In genomic region chr12:112797672-112798331, GRCm38 (mm10) we compare ENCODE assay signal across 9 mouse cellular contexts. TPM values are rescaled to one million over a fixed set of nuclear protein-coding genes. Genes with fewer than 3 reads are reported as not detected.
DNase-seq lines count a peak whose midpoint lies in the region; ATAC-seq and TF ChIP-seq lines count a peak whose summit lies in the region.
"Had no signal": no experiment of that assay in that cellular context is flagged by ENCODE, and none has a peak within 500 bp of the region (broad histone marks: within the 10 kb centered on the region; RNA-seq: fewer than 3 reads in every experiment).

No protein-coding gene starts in this region.

- H3K36me3 ChIP-seq in intestine, embryonic 15.5 days: no peaks in the 10 kb centered on the region

- no peak overlapping the region for H3K4me3 ChIP-seq in intestine, embryonic 15.5 days (replicated peaks)
- no peak overlapping the region for H3K4me3 ChIP-seq in olfactory bulb, adult 2 months (ENCODE audit: insufficient read depth, low read depth, low read length)

- H3K4me2 ChIP-seq in intestine, embryonic 15.5 days (replicated peaks): no peak overlapping the region; the same call in 1 of the 2 replicates

- peaks cover 8% of the 10 kb centered on the region for H3K27me3 ChIP-seq in intestine, embryonic 15.5 days (replicated peaks)

- no peak for TF ChIP-seq POLR2A in olfactory bulb, adult 2 months (IDR thresholded peaks at IDR 0.05; ENCODE audit: insufficient read depth, low read depth, low read length)

- peak; percentile 64 for DNase-seq in layer of hippocampus, adult 11-12 months (ENCODE audit: low spot score)
- DNase-seq in layer of hippocampus, adult 9-10 months (ENCODE audit: low spot score): no peak
- peak; percentile 73 for DNase-seq in adrenal gland, postnatal 10 days
- no peak for DNase-seq in thymus, postnatal 0 days (ENCODE audit: low spot score)

- 0 out of 2 replicates have a peak overlapping the region, but pooled peaks have one; percentile 48 for H3K27ac ChIP-seq in intestine, embryonic 15.5 days
- H3K27ac ChIP-seq in olfactory bulb, adult 2 months (ENCODE audit: insufficient read depth, low read depth, low read length): peak overlapping the region; percentile 49

- H3K9ac ChIP-seq in intestine, embryonic 15.5 days: peak overlapping the region; percentile 17; the same call in 1 of the 2 replicates

- 45% methylated on average over 15 of the region's 15 CpGs for WGBS in intestine, embryonic 15.5 days
- WGBS in olfactory bulb, adult 2 months: 18% methylated on average over 15 of the region's 15 CpGs

- H3K9me3 ChIP-seq in intestine, embryonic 15.5 days: no peaks in the 10 kb centered on the region

- ATAC-seq in intestine, embryonic 15.5 days: no peak
- ATAC-seq in CD4-positive, CD25-positive, alpha-beta regulatory T cell, adult 4 months: no peak
- no peak for ATAC-seq in erythroblast, adult 5-6 weeks (replicated peaks; ENCODE audit: low FRiP score, poor library complexity, severe bottlenecking)

- peaks cover 75% of the 10 kb centered on the region for H3K4me1 ChIP-seq in intestine, embryonic 15.5 days (replicated peaks)
- H3K4me1 ChIP-seq in olfactory bulb, adult 2 months (ENCODE audit: control insufficient read depth, insufficient read depth, low read length): peaks cover 67% of the 10 kb centered on the region

- no peak for TF ChIP-seq CTCF in olfactory bulb, adult 2 months (IDR thresholded peaks at IDR 0.05; ENCODE audit: insufficient read depth, low read depth, low read length)

RNA-seq across cellular contexts. Expression of gene Ahnak2, which starts 4.7 kb away (rescaled TPM):
- 10 to 100 TPM in 1 of 2 experiments, 1 to 10 TPM in 1; 9.4 to 13.5 TPM for total RNA-seq in adrenal gland, postnatal 10 days (2021)
- 2.3 and 3.0 TPM in 2 replicates for polyA plus RNA-seq in intestine, embryonic 15.5 days (2015; fragmentation: Nextera tagmentation; extraction: Ambion mirVana)
- polyA plus RNA-seq in olfactory bulb, adult 2 months (2012; ENCODE audit: insufficient read depth, insufficient read length, low replicate concordance, missing spikeins): not detected in 2 replicates
- not detected for polyA plus RNA-seq in CD4-positive, CD25-positive, alpha-beta regulatory T cell, adult 4 months (2017; shearing (Covaris generic))
- 1.0 and 1.2 TPM in 2 replicates for polyA plus RNA-seq in thymus, postnatal 0 days (2015; fragmentation: Nextera tagmentation; extraction: Ambion mirVana)
- total RNA-seq in erythroblast, adult 5-6 weeks (2015; ENCODE audit: low replicate concordance): not detected in 2 replicates
- 0.09 TPM in 1 of 2 replicates, not detected in the other for total RNA-seq in erythroblast, adult 5-6 weeks (2017; ENCODE audit: low replicate concordance)
- total RNA-seq: neutrophil, adult 5-6 weeks had no signal

RNA-seq across cellular contexts. Expression of gene Clba1, which starts 10.9 kb away (rescaled TPM):
- total RNA-seq in adrenal gland, postnatal 10 days (2021): 1 to 10 TPM; 4.4 to 5.1 TPM
- polyA plus RNA-seq in intestine, embryonic 15.5 days (2015; fragmentation: Nextera tagmentation; extraction: Ambion mirVana): 3.7 and 4.6 TPM in 2 replicates
- not detected in 2 replicates for polyA plus RNA-seq in olfactory bulb, adult 2 months (2012; ENCODE audit: insufficient read depth, insufficient read length, low replicate concordance, missing spikeins)
- under 1 TPM in 1 of 2 experiments, not detected in 1; 0.22 TPM for polyA plus RNA-seq in CD4-positive, CD25-positive, alpha-beta regulatory T cell, adult 4 months (2017; shearing (Covaris generic))
- 4.8 and 4.9 TPM in 2 replicates for polyA plus RNA-seq in thymus, postnatal 0 days (2015; fragmentation: Nextera tagmentation; extraction: Ambion mirVana)
- total RNA-seq in erythroblast, adult 5-6 weeks (2015; ENCODE audit: low replicate concordance): not detected in 2 replicates
- total RNA-seq in erythroblast, adult 5-6 weeks (2017; ENCODE audit: low replicate concordance): 0.42 TPM in 1 of 2 replicates, not detected in the other

RNA-seq across cellular contexts. Expression of gene Cdca4, which starts 31.4 kb away (rescaled TPM):
- 10 to 100 TPM; 20.2 to 23.1 TPM for total RNA-seq in adrenal gland, postnatal 10 days (2021)
- polyA plus RNA-seq in intestine, embryonic 15.5 days (2015; fragmentation: Nextera tagmentation; extraction: Ambion mirVana): 87.6 and 88.0 TPM in 2 replicates
- not detected in 2 replicates for polyA plus RNA-seq in olfactory bulb, adult 2 months (2012; ENCODE audit: insufficient read depth, insufficient read length, low replicate concordance, missing spikeins)
- polyA plus RNA-seq in CD4-positive, CD25-positive, alpha-beta regulatory T cell, adult 4 months (2017; shearing (Covaris generic)): 10 to 100 TPM; 70.5 to 85.8 TPM
- polyA plus RNA-seq in thymus, postnatal 0 days (2015; fragmentation: Nextera tagmentation; extraction: Ambion mirVana): 147 and 151 TPM in 2 replicates
- 28.8 and 35.5 TPM in 2 replicates for total RNA-seq in erythroblast, adult 5-6 weeks (2015; ENCODE audit: low replicate concordance)
- total RNA-seq in erythroblast, adult 5-6 weeks (2017; ENCODE audit: low replicate concordance): 22.1 and 29.7 TPM in 2 replicates

RNA-seq across cellular contexts. Expression of gene Pld4, which starts 37.3 kb away (rescaled TPM):
- total RNA-seq in adrenal gland, postnatal 10 days (2021): 10 to 100 TPM; 10.8 to 13.4 TPM
- 11.6 and 12.6 TPM in 2 replicates for polyA plus RNA-seq in intestine, embryonic 15.5 days (2015; fragmentation: Nextera tagmentation; extraction: Ambion mirVana)
- not detected in 2 replicates for polyA plus RNA-seq in olfactory bulb, adult 2 months (2012; ENCODE audit: insufficient read depth, insufficient read length, low replicate concordance, missing spikeins)
- 1 to 10 TPM; 1.7 to 7.2 TPM for polyA plus RNA-seq in CD4-positive, CD25-positive, alpha-beta regulatory T cell, adult 4 months (2017; shearing (Covaris generic))
- polyA plus RNA-seq in thymus, postnatal 0 days (2015; fragmentation: Nextera tagmentation; extraction: Ambion mirVana): 46.2 and 49.3 TPM in 2 replicates
- 31.9 and 42.8 TPM in 2 replicates for total RNA-seq in erythroblast, adult 5-6 weeks (2015; ENCODE audit: low replicate concordance)
- 14.6 and 26.6 TPM in 2 replicates for total RNA-seq in erythroblast, adult 5-6 weeks (2017; ENCODE audit: low replicate concordance)

Comparison
In these comparisons a context has a peak if more than half of its experiments do, and no peak if none do; other contexts are left out.
1. DNase-seq: peak in layer of hippocampus, adult 11-12 months (single experiment) and adrenal gland, postnatal 10 days (single experiment); none in layer of hippocampus, adult 9-10 months (single experiment) and thymus, postnatal 0 days (single experiment).